Mouse (Mus musculus): ENCODE data around the gene Eif2b2. TPM values are rescaled to one million over a fixed set of nuclear protein-coding genes. Genes with fewer than 3 reads are reported as not detected.

The Eif2b2 gene
- polyA plus RNA-seq, 1 experiment from 2014 or later = 24.6 TPM

DNA sequence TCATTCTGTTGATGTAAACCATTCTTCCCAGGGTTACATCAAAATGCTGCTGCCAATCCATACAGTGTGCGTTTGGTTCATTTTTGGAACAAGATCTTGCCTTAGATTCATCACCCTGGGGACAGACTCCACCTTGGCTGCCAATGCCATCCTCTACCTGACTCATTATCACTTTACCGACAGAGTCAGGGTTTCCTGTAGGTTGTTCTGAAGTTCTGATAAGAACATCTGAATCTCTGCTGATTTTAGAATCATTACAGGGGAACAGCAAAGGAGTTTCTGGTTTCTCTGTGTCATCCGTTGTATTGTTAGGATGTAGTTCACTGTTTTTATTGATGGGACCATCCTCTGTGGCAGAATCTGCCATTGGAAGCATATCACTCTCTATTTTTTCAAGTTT is 47.0 kb downstream of the Eif2b2 start:
- ATAC-seq (no peak), DNase-seq (no peak)
- H3K9me3 ChIP-seq (ENCODE audit: low read length) = no peaks in the 10 kb centered on the region
- TF ChIP-seq EP300 (IDR thresholded peaks at IDR 0.05; ENCODE audit: low read depth) (no peak), CTCF (IDR thresholded peaks at IDR 0.05; ENCODE audit: low read depth) (no peak)
- H3K9ac ChIP-seq (replicated peaks) = no peak overlapping the region
- H3K27me3 ChIP-seq (ENCODE audit: insufficient read depth, low read length) = no peaks in the 10 kb centered on the region
- no peak overlapping the region for H3K4me2 ChIP-seq (ENCODE audit: low read depth, low read length)
- 82% methylated on average over 3 of the region's 3 CpGs for WGBS (ENCODE audit: insufficient replicate concordance)
- H3K4me3 ChIP-seq (ENCODE audit: low read depth, low read length) = no peak overlapping the region
- peaks cover 6% of the 10 kb centered on the region; the same call in 1 of the 2 replicates for H3K4me1 ChIP-seq (ENCODE audit: insufficient read depth)
- no peak overlapping the region for H3K27ac ChIP-seq (ENCODE audit: low read depth)
- no peaks in the 10 kb centered on the region; the same call in 1 of the 2 replicates for H3K36me3 ChIP-seq (replicated peaks; ENCODE audit: insufficient read depth, low read length)

DNA sequence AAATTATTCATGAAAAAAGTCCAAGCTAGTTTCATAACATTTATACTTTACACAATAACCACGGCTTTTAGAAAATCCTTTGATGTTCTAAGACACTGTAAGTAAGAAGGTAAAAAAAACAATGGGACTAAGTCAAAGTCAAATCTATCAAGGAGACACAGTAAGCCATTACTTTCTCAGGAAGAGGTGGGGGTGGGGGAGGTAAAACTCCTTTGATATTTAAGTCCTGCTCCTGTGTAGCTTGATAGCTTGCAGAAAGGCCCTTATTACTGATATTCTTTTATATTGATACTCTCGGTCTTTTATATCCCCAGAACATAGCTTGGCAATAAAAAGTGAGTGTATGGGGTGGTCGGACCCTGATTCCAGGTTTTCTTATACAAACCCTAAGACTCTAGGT is 50.5 kb downstream of the Eif2b2 start:
- TF ChIP-seq CTCF (IDR thresholded peaks at IDR 0.05; ENCODE audit: low read depth) (no peak), EP300 (IDR thresholded peaks at IDR 0.05; ENCODE audit: low read depth) (no peak)
- Histone ChIP-seq H3K27me3 (ENCODE audit: insufficient read depth, low read length) (no peaks in the 10 kb centered on the region), H3K9me3 (ENCODE audit: low read length) (no peaks in the 10 kb centered on the region), H3K27ac (ENCODE audit: low read depth) (no peak overlapping the region; the same call in 1 of the 2 replicates), H3K36me3 (replicated peaks; ENCODE audit: insufficient read depth, low read length) (peaks cover 4% of the 10 kb centered on the region), H3K9ac (replicated peaks) (0 out of 2 replicates have a peak overlapping the region, but pooled peaks have one; percentile 3), H3K4me1 (ENCODE audit: insufficient read depth) (peaks cover 6% of the 10 kb centered on the region; the same call in 1 of the 2 replicates), H3K4me2 (ENCODE audit: low read depth, low read length) (peak overlapping the region; percentile 65), H3K4me3 (ENCODE audit: low read depth, low read length) (peak overlapping the region; percentile 50)
- 63% methylated on average over 3 of the region's 3 CpGs for WGBS (ENCODE audit: insufficient replicate concordance)
- ATAC-seq (no peak), DNase-seq (no peak)

DNA sequence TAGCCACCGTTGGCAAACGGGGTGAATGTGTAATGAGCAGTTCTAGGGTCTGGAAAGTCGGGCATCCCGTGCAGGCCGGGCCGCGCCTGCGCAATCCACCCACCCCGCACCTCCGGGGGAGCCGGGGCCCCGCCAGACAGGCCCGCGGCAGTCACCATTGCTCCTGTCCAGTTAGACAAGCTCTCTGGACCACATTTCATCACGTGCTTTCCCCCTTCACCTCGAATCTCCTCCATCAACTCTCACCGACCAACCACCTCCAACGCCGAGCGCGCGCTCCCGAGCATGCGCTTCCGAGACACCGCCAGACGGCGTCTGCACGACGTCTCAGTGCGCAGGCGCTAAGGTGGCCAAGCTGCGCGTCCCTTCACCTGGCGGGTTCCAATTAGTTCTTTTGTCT is 51.0 kb downstream of the Eif2b2 start, which contains the start of gene Mlh3:
Mlh3 (minus strand) TSS at position 281 of the 400 bp plus-strand sequence.
- Histone ChIP-seq H3K27me3 (ENCODE audit: insufficient read depth, low read length) (no peaks in the 10 kb centered on the region), H3K36me3 (replicated peaks; ENCODE audit: insufficient read depth, low read length) (peaks cover 8% of the 10 kb centered on the region), H3K4me1 (ENCODE audit: insufficient read depth) (peaks cover 6% of the 10 kb centered on the region; the same call in 1 of the 2 replicates), H3K4me2 (ENCODE audit: low read depth, low read length) (peak within 1 kb of the TSS; percentile 65), H3K9ac (replicated peaks) (0 out of 2 replicates have a peak within 1 kb of the TSS, but pooled peaks have one; percentile 3), H3K27ac (ENCODE audit: low read depth) (no peak within 1 kb of the TSS; the same call in 1 of the 2 replicates), H3K4me3 (ENCODE audit: low read depth, low read length) (peak within 1 kb of the TSS; percentile 50), H3K9me3 (ENCODE audit: low read length) (no peaks in the 10 kb centered on the region)
- peak; percentile 87 for DNase-seq
- peak; percentile 95 for ATAC-seq
- TF ChIP-seq CTCF (IDR thresholded peaks at IDR 0.05; ENCODE audit: low read depth) (peak; percentile 65), EP300 (IDR thresholded peaks at IDR 0.05; ENCODE audit: low read depth) (no peak)
- under 1% methylated on average over 35 of the region's 35 CpGs for WGBS (ENCODE audit: insufficient replicate concordance)

DNA sequence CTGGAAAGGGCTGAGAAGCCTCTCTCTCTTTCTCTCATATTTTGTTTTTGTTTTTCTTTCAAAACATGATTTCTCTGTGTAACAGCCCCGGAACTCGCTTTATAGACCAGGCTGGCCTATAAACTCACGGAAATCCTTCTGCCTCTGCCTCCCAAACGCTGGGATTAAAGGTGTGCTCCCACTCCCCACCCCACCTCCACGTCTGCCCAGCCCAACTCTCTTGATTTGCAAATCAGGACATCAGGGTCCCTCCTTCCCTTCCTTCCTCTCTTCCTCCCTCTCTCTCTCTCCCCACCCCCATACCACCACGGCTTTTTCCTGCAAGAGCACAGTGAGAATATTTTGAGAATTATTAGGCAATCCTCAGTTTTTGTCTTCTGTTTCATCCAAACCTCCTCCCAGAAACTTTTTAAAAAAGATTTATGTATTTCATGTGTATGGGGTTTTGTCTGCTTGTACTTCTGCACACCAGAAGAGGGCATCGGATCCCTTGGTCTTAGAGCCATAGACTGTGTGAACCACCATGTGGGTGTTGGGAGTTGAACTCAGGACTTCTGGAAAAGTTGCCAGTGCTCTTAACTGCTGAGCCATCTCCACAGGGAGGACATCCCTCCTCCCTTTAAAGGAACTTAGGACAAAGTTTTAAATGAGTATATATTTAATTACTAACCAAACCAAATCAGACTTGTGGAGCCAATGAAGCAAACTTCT is 52.0 kb downstream of the Eif2b2 start:
- H3K4me2 ChIP-seq (ENCODE audit: low read depth, low read length) = no peak overlapping the region
- H3K4me1 ChIP-seq (ENCODE audit: insufficient read depth) = peaks cover 6% of the 10 kb centered on the region; the same call in 1 of the 2 replicates
- peaks cover 9% of the 10 kb centered on the region for H3K36me3 ChIP-seq (replicated peaks; ENCODE audit: insufficient read depth, low read length)
- no peak overlapping the region for H3K4me3 ChIP-seq (ENCODE audit: low read depth, low read length)
- H3K27me3 ChIP-seq (ENCODE audit: insufficient read depth, low read length) = no peaks in the 10 kb centered on the region
- no peak overlapping the region for H3K27ac ChIP-seq (ENCODE audit: low read depth)
- no peak overlapping the region for H3K9ac ChIP-seq (replicated peaks)
- WGBS (ENCODE audit: insufficient replicate concordance) = 66% methylated on average over 7 of the region's 7 CpGs
- H3K9me3 ChIP-seq (ENCODE audit: low read length) = no peaks in the 10 kb centered on the region
- no peak; the same call in 1 of the 2 replicates for TF ChIP-seq CTCF (IDR thresholded peaks at IDR 0.05; ENCODE audit: low read depth)
- TF ChIP-seq EP300 (IDR thresholded peaks at IDR 0.05; ENCODE audit: low read depth) = no peak
- DNase-seq = no peak
- ATAC-seq = no peak

DNA sequence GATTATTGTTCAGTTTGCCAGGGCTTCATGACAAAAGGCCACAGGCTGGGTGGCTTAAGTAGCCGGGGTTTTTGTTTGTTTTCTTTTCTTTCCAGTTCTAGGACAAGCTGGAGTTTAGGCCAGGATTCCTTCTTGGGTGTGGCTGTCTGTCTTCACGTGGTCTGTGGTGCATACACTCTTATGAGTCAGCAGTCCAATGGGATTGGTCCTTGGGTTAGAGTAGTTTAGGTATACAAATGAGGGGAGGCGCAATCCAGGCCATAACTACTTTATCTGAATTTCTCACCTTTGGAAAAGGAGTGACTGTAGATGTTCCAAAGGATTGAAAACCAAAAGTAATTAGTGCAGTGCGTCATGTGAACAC is 52.5 kb downstream of the Eif2b2 start:
- H3K9ac ChIP-seq (replicated peaks) = no peak overlapping the region
- no peak for ATAC-seq

DNA sequence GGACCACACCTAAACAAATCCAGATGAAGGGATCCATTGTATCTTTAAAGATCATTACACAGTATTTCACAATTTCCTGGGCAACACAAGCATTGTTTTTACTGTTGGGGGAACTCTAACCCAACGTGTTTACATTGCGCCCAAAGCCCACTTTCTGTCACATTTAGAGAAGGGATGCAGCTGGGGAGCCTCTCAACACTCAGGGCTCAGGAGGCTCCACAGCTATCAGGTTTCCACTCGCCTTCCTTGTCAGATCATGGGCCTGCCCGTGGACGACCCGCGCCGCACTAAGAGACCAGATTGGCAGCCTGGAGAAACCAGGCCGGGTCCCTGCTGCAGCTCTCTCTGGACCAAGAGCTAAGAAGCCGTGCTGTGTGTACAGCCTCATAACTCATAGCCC is 54.2 kb downstream of the Eif2b2 start:
- H3K36me3 ChIP-seq (replicated peaks; ENCODE audit: insufficient read depth, low read length) = peaks cover 14% of the 10 kb centered on the region
- no peak overlapping the region for H3K9ac ChIP-seq (replicated peaks)
- DNase-seq = no peak
- no peak for ATAC-seq
- no peak overlapping the region for H3K4me2 ChIP-seq (ENCODE audit: low read depth, low read length)
- H3K4me1 ChIP-seq (ENCODE audit: insufficient read depth) = peaks cover 6% of the 10 kb centered on the region
- no peak overlapping the region for H3K27ac ChIP-seq (ENCODE audit: low read depth)
- WGBS (ENCODE audit: insufficient replicate concordance) = 67% methylated on average over 10 of the region's 10 CpGs
- H3K9me3 ChIP-seq (ENCODE audit: low read length) = no peaks in the 10 kb centered on the region
- H3K27me3 ChIP-seq (ENCODE audit: insufficient read depth, low read length) = no peaks in the 10 kb centered on the region
- no peak overlapping the region for H3K4me3 ChIP-seq (ENCODE audit: low read depth, low read length)
- TF ChIP-seq CTCF (IDR thresholded peaks at IDR 0.05; ENCODE audit: low read depth) = no peak
- no peak for TF ChIP-seq EP300 (IDR thresholded peaks at IDR 0.05; ENCODE audit: low read depth)

More for the DNA sequence above, 52.5 kb downstream of the Eif2b2 start:
- no peak overlapping the region for H3K27ac ChIP-seq (ENCODE audit: low read depth)
- peaks cover 9% of the 10 kb centered on the region for H3K36me3 ChIP-seq (replicated peaks; ENCODE audit: insufficient read depth, low read length)
- H3K9me3 ChIP-seq (ENCODE audit: low read length) = no peaks in the 10 kb centered on the region
- no peak for DNase-seq
- no peaks in the 10 kb centered on the region for H3K27me3 ChIP-seq (ENCODE audit: insufficient read depth, low read length)
- H3K4me2 ChIP-seq (ENCODE audit: low read depth, low read length) = no peak overlapping the region
- H3K4me1 ChIP-seq (ENCODE audit: insufficient read depth) = peaks cover 6% of the 10 kb centered on the region; the same call in 1 of the 2 replicates
- no peak for TF ChIP-seq CTCF (IDR thresholded peaks at IDR 0.05; ENCODE audit: low read depth)
- TF ChIP-seq EP300 (IDR thresholded peaks at IDR 0.05; ENCODE audit: low read depth) = no peak
- no peak overlapping the region for H3K4me3 ChIP-seq (ENCODE audit: low read depth, low read length)
- WGBS (ENCODE audit: insufficient replicate concordance) = 67% methylated on average over 4 of the region's 4 CpGs

Small RNAs within 50 kb of the gene (microRNA-seq; reads per million reads assigned to microRNA genes)
- gene Mir6938 = not detected

Other genes with a start within 250 kb of the Eif2b2 start
- gene Fcf1, start 248.6 kb upstream of the Eif2b2 start, polyA plus RNA-seq (2015; fragmentation: Nextera tagmentation; extraction: Ambion mirVana) = 66.0 and 74.5 TPM in 2 replicates
- gene Arel1, start 248.6 kb upstream of the Eif2b2 start, polyA plus RNA-seq (2015; fragmentation: Nextera tagmentation; extraction: Ambion mirVana) = 5.2 and 6.9 TPM in 2 replicates
- gene Ylpm1, start 223.2 kb upstream of the Eif2b2 start, polyA plus RNA-seq (2015; fragmentation: Nextera tagmentation; extraction: Ambion mirVana) = 5.4 and 6.2 TPM in 2 replicates
- gene Prox2, start 108.7 kb upstream of the Eif2b2 start, polyA plus RNA-seq (2015; fragmentation: Nextera tagmentation; extraction: Ambion mirVana) = 2.3 and 2.8 TPM in 2 replicates
- gene Dlst, start 108.6 kb upstream of the Eif2b2 start, polyA plus RNA-seq (2015; fragmentation: Nextera tagmentation; extraction: Ambion mirVana) = 68.3 and 76.4 TPM in 2 replicates
- gene Rps6kl1, start 68.2 kb upstream of the Eif2b2 start, polyA plus RNA-seq (2015; fragmentation: Nextera tagmentation; extraction: Ambion mirVana) = 0.39 and 0.61 TPM in 2 replicates
- gene Pgf, start 41.7 kb upstream of the Eif2b2 start, polyA plus RNA-seq (2015; fragmentation: Nextera tagmentation; extraction: Ambion mirVana) = 0.36 and 0.45 TPM in 2 replicates
- gene Mlh3, start 51.1 kb downstream of the Eif2b2 start, polyA plus RNA-seq (2015; fragmentation: Nextera tagmentation; extraction: Ambion mirVana) = 1.4 and 1.6 TPM in 2 replicates
- gene Acyp1, start 69.0 kb downstream of the Eif2b2 start, polyA plus RNA-seq (2015; fragmentation: Nextera tagmentation; extraction: Ambion mirVana) = 27.8 and 29.9 TPM in 2 replicates
- 0.12 and 0.22 TPM in 2 replicates for gene Zc2hc1c, start 69.1 kb downstream of the Eif2b2 start, polyA plus RNA-seq (2015; fragmentation: Nextera tagmentation; extraction: Ambion mirVana)
- 4.1 and 4.5 TPM in 2 replicates for gene Nek9, start 119.9 kb downstream of the Eif2b2 start, polyA plus RNA-seq (2015; fragmentation: Nextera tagmentation; extraction: Ambion mirVana)
- 165 and 170 TPM in 2 replicates for gene Tmed10, start 155.4 kb downstream of the Eif2b2 start, polyA plus RNA-seq (2015; fragmentation: Nextera tagmentation; extraction: Ambion mirVana)